Mouse (Mus musculus) hindbrain, embryonic 14.5 days (tissue): Measurements from ENCODE around the gene Arhgap5. TPM values are rescaled to one million over a fixed set of nuclear protein-coding genes. Genes with fewer than 3 reads are reported as not detected.

Source experiments
- ATAC-seq: fragments of 200-750 bp; cut with Nextera tagmentation; 2 replicates; pipeline ENCODE4 v1.8.0; 2017; ENCODE audit warnings: moderate number of reproducible peaks, mild to moderate bottlenecking, moderate TSS enrichment, moderate library complexity; ENCODE audit not compliant: low FRiP score
- DNase-seq: peaks from one replicate; pipeline ENCODE4 v3.0.0-alpha.2; 2015; ENCODE audit warnings: low spot score
- H3K27ac ChIP-seq: fragments of 300-500 bp; sonication (generic); 2 replicates; pipeline ENCODE4 v1.5.1; 2014; ENCODE audit warnings: mild to moderate bottlenecking, moderate library complexity
- H3K27me3 ChIP-seq: fragments of 300-500 bp; sonication (generic); 2 replicates; pipeline ENCODE4 v1.6.1; 2014; ENCODE audit warnings: mild to moderate bottlenecking, low read length, mixed read lengths; ENCODE audit not compliant: control insufficient read depth, insufficient read depth
- H3K36me3 ChIP-seq: fragments of 300-500 bp; sonication (generic); replicated peaks from 2 replicates; pipeline ENCODE4 v1.6.1; 2014; ENCODE audit not compliant: control insufficient read depth, insufficient read depth
- H3K4me1 ChIP-seq: fragments of 300-500 bp; sonication (generic); replicated peaks from 2 replicates; pipeline ENCODE4 v1.6.1; 2014; ENCODE audit warnings: antibody characterized with exemption, low read length, mixed read lengths; ENCODE audit not compliant: control insufficient read depth, insufficient read depth
- H3K4me2 ChIP-seq: fragments of 300-500 bp; sonication (generic); replicated peaks from 2 replicates; pipeline ENCODE4 v1.6.1; 2014; ENCODE audit warnings: mild to moderate bottlenecking, moderate library complexity
- H3K4me3 ChIP-seq: fragments of 300-500 bp; sonication (generic); replicated peaks from 2 replicates; pipeline ENCODE4 v1.5.1; 2014; ENCODE audit warnings: mild to moderate bottlenecking, low read length
- H3K9ac ChIP-seq: fragments of 300-500 bp; sonication (generic); 2 replicates; pipeline ENCODE4 v1.6.1; 2014
- H3K9me3 ChIP-seq: fragments of 300-500 bp; sonication (generic); 2 replicates; pipeline ENCODE4 v1.6.1; 2016; ENCODE audit warnings: low read length; ENCODE audit not compliant: control insufficient read depth
- WGBS: fragments of 180-500 bp; shearing (Covaris S2); extraction: QIAGEN DNeasy Blood & Tissue Kit; methylation state at CpG from one replicate; pipeline ENCODE4 v1.1.7; 2014; 5-methylcytosine and 5-hydroxymethylcytosine counted together
- polyA plus RNA-seq: library from polyadenylated mRNA; unstranded; fragments of >200 nt; fragmentation: Nextera tagmentation; extraction: Ambion mirVana; gene quantifications from 2 replicates; pipeline ENCODE4 v1.2.1, GENCODE M21; 2014

Gene Arhgap5
- polyA plus RNA-seq, 1 experiment from 2014 or later, result 42.3 TPM

DNA sequence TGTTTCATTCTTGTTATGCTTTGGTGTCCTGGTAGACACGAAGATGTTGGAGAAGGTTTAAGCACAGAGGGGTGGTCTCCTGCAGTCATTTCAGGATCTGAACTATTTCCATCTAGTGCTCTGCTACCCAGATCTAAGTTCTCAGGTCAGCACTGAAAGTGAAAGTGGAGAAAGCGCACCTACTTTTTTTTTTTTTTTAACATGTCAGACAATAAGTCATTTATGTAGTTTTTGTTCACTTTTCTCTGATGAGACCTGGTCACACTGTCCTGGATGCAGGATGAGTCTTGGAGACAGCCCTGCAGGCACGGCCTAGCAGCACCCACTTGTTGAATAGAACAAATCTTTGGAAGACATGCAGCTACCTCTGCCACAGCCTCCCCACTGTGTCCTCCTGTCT is 111.9 kb downstream of the Arhgap5 start:
- H3K36me3 ChIP-seq, result no peaks in the 10 kb centered on the region
- ATAC-seq, result no peak
- 84% methylated on average over 3 of the region's 3 CpGs for WGBS
- H3K9me3 ChIP-seq, result no peaks in the 10 kb centered on the region
- H3K27ac ChIP-seq, result no peak overlapping the region
- H3K4me2 ChIP-seq, result no peak overlapping the region
- no peak for DNase-seq
- H3K9ac ChIP-seq, result no peak overlapping the region
- H3K4me3 ChIP-seq, result no peak overlapping the region
- H3K27me3 ChIP-seq, result no peaks in the 10 kb centered on the region
- H3K4me1 ChIP-seq, result no peaks in the 10 kb centered on the region

DNA sequence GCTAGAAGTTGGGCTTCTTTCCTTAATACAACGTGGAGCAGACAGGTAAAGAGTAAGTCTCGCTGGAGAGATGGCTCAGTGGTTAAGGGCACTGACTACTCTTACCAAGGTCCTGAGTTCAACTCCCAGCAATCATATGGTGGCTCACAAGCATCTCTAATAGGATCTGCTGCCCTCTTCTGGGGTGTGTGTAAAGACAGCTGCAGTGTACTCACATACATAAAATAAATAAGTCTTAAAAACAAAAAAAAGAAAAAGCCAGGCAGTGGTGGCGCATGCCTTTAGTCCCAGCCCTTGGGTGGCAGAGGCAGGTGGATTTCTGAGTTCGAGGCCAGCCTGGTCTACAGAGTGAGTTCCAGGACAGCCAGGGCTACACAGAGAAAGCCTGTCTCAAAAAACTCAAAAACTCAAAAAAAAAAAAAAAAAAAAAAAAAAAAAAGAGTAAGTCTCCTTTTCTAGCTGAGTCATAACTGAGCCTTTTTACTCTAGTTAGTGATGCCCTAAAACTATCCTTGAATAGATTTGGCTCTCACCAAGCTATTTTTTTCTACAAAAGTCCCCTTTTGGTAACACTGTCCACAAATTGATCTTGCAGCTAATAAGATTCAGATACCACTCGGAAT is 114.8 kb downstream of the Arhgap5 start:
- H3K27me3 ChIP-seq, result no peaks in the 10 kb centered on the region
- no peak for DNase-seq
- no peaks in the 10 kb centered on the region for H3K9me3 ChIP-seq
- H3K4me3 ChIP-seq, result no peak overlapping the region
- WGBS, result 86% methylated on average over 5 of the region's 5 CpGs
- H3K4me1 ChIP-seq, result no peaks in the 10 kb centered on the region
- no peak overlapping the region for H3K27ac ChIP-seq
- no peaks in the 10 kb centered on the region for H3K36me3 ChIP-seq
- no peak overlapping the region for H3K4me2 ChIP-seq
- H3K9ac ChIP-seq, result no peak overlapping the region
- ATAC-seq, result no peak

DNA sequence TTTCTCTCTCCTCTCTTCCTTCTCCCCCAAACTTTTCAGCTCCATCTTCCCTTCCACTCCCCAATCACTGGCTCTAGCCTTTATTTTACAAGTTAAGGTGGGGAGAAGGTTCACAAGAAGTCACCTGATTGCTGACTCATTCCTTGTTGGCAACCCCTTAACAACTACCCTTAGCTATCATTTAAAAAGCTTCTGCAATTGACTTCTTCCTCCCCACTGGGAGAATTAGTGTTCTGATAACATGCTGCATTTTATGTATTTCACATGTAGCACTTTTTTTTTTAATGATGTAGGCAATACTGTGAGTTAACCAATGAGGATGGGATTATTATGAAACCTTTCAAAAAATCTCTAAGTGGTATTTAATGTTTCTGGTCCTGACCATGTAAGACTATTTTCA is 115.9 kb downstream of the Arhgap5 start:
- no peaks in the 10 kb centered on the region for H3K36me3 ChIP-seq
- H3K4me1 ChIP-seq, result no peaks in the 10 kb centered on the region
- H3K4me3 ChIP-seq, result no peak overlapping the region
- H3K9ac ChIP-seq, result no peak overlapping the region
- ATAC-seq (no peak), DNase-seq (no peak)
- no peaks in the 10 kb centered on the region for H3K9me3 ChIP-seq
- H3K27me3 ChIP-seq, result no peaks in the 10 kb centered on the region
- H3K27ac ChIP-seq, result no peak overlapping the region
- H3K4me2 ChIP-seq, result no peak overlapping the region

Other genes starting within 250 kb of the Arhgap5 start
- gene Akap6, start 195.4 kb downstream of the Arhgap5 start, polyA plus RNA-seq, result 38.1 and 39.0 TPM in 2 replicates